Mouse (Mus musculus): ENCODE results near the gene Acoxl. TPM values are rescaled to one million over a fixed set of nuclear protein-coding genes. Genes with fewer than 3 reads are reported as not detected.
"Not testable (repeated sequence)": the region's sequence is repeated elsewhere in the genome, so short reads cannot be mapped to it uniquely, and the experiment has no call there.

Gene Acoxl
- polyA plus RNA-seq, 2 experiments from 2014 or later, result 0.41 TPM; not detected in 1

DNA sequence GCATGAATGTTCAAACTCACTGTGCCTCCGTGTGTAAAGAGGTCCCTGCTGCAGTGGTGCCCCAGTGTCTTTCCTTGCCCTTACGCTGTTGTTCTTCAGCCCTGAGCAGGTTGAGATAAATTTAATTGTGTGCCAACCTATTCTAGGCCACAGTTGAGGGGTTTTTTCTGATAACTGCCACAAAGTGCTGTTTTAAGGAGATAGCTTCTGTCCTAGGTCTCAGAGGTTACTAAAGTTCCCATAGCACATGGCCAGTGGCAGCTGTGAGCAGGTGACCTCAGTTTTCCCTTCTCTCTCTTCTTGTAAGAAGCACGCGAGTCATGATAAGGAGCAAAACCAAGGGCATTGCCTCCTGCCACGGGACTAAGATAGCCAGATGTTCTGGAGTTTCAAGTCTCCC is 245.9 kb downstream of the Acoxl start:
- no peak for ATAC-seq

DNA sequence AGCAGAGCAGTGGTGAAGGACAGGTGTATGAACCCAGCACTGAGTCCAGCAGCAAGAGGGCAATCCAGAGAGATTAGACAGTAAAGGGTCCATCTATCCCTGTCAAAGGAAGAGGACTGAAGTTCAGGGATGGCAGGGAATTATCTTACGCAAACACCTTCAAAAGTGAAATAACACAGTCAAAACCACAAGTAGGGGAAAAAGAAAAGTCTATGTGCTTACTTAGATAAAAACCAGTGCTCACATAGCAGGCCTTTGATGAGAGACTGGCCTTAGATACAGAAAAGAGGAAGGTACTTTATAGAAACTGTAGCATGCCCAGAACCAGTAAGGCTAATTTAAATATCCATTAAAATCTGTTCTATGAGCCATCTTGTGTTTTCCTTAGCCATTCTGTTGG is 246.8 kb downstream of the Acoxl start:
- ATAC-seq, result no peak

DNA sequence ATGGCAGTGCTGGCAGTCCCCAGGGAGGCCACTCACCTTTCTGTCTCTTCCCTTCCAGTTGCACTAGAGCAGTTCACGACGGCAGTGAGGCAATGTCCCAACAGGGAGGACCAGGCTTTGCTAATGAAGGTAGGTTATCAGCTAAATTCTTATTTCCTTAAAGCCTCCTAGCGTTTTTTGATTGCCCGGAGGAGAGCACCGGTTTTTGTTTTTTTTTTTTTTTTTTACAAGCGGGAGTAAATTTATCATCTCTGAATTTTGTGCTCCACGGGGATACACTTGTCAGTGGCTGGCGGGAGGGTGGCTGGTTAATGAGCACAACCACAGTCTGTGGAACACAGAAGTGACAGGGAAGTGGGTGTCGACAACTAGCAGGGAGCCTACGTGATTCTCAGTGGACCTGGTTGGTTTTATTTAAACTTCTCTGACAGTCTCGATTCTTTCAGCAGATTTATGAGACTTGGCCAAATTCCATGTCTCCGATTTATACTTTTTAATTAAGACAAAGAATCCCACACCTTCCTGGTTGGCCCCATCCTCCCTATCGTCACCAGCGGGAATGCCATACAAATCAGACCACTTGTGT is 247.7 kb downstream of the Acoxl start:
- no peak for ATAC-seq

DNA sequence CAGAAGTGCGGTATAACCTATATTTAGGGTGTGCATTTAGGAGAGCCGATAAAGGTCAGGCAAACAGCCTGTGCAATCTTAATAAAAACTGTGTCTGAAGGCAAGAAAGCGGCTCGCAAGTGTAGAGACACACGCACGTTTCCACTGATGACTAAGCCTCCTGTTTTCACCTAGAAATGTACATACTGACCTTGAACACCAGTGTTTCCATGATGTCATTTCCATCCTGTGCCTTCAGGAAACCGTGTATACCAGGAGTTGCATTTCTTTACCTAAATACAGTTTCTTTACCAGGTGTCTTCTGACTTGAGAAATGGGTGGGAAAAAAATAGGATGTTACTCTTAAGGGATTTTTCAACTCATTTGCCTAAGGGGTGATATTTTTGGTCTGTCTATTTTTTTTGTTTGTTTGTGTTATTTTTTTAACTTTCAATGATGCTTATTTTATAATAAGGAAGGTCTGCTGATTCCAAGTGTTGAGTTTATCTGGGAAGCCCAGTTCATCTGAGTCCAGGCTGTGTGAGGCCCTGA is 248.4 kb downstream of the Acoxl start:
- ATAC-seq, result peak; percentile 55

DNA sequence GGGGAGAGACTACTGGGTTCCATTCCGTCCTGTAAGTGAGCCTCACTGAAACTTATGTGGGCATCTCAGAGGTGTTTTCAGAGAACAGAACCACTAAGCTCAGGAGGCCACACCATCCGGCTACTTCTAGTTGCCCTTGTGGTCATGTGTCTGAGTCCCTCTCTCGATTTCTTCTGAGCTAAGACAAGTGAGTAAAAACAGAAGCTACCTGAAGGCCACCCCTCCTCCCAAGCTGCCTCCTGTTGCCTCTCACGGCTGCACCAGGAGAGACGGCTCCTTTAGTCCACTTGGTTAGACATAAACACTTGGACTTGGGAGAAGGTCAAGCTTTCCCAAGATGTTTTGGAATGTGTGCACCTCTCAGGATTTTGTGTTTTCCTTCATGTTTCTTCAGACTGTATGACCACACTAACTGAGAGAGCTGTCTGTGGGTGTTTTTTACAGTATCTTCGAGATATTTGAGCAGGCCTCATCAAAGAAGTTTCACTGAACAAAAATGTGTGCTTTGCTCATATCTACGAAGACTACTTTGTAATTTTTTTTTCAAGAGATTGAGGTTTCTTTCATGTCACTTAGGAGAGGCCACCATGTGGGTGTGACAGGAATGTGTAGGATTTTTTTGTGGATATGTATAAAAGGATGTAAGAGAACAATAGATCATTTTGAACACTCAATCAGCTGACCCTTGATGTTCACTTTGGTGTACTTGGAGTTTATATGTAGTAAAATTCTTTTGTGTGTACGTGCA is 249.3 kb downstream of the Acoxl start:
- ATAC-seq, result no peak

DNA sequence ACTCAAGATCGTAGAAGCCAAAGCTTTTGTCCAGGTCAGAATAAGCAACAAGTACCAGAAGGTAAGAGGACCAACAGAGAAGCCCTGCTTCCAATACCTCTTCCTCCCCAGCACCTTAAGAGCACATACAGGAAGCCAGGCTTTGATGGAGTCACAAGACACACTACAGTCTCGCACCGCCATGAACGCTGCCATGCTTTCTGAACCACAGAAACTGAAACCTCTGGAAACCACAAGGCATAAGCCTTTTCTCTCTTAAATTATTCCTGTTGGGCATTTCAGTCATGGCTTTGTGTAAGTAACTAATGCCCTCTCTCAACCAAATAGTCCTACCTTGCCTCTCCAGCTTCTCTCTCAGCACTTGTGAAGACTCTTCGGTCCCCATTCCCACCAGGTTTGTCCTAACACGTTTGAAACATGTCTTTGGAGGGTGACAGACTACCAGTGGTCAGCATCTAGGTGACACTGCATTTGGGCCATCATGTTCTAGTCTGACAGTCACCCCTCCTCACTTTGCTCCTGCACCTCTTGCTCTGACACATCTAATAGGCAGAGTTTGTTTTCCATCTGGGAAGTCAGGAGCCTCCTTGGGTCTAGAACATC is 251.7 kb downstream of the Acoxl start:
- ATAC-seq, result peak; percentile 21

DNA sequence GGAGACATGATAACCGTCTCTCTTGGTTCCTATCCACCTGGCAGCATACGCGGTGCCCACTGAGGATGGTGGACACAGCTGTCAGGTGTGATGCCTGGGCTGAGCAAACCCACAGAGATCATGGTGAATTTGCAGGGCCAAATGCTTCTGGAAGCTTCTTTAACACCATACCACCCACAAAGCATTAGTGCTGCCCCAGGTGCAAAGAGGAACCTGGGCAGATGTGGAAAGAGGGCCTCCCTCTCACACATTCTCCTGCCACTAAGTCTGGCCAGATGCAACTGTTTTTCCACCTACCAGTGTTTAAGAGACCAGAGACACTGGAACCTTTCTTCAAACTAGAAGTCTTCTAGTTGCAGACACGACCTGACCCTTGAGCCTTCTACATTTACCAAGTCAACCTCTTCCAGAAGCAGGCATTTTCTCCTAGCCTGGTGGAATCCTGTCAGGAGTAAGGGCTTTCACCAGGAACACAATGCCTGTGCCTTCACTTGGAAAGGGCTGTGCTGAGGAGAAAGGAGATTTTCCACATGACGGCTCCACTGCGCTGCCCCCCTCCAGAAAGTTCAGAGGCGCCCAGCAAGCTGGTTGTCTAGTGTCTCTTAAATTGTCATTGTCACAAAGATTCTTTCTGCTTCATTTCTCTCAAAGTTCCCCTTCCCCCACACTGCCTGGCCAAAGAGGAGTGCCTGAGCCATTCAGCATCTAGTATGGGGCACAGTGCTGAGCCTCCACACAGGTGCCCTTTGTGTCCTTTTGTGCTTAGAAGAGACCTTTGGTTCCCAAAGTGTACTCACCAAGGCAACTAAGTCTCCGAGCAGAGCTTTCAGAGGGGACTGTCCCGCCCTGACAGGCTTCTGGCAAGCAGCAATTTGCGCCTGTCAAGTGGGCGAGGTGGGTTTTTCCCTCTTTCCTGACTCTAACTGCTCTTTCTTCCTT is 253.0 kb downstream of the Acoxl start:
- peak; percentile 75 for ATAC-seq

DNA sequence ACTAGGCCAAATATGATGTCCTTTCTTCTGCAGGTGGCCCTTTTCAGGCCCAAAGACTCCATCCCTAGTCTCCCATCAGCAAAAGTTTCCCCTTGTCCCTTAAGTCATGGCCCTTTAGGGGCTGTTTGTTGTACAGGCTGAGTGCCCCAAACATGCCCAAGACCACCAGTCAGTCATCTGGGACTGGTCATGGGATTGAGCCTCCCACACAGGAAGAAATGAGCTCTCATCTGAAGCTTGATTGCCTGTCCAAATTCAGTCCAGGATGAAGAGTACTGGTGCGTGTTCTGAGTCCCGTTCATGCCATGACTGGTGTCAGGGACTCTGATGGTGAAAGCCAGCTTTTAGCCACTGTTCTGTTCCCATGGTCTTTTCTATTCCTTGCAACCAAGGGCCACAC is 253.8 kb downstream of the Acoxl start:
- no peak for ATAC-seq

DNA sequence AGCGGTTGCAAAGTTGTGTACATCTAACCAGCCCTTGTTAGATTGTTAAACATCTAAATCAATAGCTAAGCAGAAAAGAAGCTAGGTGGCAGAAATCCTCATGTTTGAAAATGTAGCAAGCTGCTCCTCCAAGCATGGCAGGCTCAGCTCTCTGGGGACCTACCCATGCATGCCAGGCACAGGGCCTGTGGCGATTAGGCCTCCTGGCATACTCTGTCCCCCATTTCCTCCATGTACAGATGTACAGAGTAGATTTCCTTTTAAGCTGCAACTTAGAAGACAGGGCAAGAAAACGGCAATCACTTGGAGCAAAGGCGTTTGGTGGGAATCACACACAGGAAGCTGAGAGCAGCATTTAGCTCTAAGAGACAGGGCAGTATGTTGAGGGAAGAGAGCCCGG is 255.5 kb downstream of the Acoxl start:
- ATAC-seq, result no peak

DNA sequence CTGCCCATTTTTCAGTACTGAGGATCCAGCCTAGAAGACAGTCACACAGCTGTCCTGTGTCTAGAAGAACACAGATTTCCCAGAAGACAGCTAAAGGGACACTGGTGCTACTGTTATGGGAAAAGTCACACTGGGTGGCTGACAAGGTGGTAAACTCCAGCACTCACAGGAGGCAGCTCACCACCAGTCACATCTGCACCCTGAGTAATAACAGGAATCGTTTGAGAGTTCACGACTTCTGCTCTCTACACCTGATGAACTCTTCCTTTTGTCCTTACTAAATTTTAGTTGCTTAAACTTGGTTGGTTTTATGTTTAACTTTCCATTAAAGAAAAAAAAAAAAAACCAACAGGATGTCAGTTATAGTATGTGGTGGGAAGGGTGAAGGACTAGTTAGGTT is 255.9 kb downstream of the Acoxl start:
- no peak for ATAC-seq

DNA sequence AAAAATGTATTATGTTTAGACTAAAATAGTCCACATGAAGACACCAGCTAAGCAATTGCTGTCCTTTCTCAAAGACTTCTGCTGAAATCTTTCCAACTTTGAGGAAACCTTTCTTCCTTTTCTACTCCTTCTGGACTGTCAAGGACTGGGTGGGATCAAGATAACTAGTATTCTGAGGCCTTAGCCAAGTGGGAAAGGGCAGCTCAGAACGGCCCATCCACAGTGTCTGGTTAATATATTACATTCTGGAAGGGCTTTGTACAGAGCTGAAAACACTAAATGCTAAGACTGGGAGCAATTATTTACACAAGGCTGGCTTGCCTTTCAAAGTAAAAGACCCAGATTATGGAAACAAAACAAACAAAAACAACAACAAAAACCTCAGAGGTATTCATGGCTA is 256.6 kb downstream of the Acoxl start:
- ATAC-seq, result no peak

DNA sequence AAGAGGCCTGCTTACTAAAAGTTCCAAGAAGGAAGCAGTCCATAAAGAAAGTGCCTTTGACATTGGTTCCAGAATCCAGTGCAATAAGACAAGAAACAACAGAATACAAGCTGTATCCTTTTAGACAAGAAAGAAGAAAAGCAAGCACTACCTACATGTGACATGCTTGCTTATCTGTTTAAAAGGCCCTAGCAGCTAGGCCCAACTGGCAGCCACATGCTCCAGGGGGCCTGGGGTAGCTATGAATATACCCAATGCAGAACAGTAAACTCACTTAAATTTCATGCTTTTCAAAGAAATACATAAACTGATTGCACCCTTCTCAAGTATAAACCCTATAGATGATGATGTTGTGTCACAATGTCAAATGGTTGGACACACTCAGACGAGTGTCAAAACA is 257.4 kb downstream of the Acoxl start:
- ATAC-seq, result no peak

DNA sequence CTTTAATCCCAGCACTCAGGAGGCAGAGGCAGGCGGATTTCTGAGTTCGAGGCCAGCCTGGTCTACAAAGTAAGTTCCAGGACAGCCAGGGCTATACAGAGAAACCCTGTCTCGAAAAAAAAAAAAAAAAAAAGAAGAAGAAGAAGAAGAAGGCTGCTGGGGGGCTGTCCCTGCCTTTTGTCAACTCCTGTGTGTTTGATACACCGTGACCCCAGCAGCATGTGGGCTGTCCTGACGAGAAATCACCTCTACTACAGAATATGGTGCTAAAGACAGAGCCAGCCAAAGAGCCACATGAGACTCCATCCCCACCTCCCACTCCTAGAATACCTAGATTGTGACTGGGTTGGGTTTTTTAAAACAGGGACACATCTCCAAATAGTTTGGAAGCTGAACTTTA is 259.4 kb downstream of the Acoxl start:
- not testable (repeated sequence) for ATAC-seq

DNA sequence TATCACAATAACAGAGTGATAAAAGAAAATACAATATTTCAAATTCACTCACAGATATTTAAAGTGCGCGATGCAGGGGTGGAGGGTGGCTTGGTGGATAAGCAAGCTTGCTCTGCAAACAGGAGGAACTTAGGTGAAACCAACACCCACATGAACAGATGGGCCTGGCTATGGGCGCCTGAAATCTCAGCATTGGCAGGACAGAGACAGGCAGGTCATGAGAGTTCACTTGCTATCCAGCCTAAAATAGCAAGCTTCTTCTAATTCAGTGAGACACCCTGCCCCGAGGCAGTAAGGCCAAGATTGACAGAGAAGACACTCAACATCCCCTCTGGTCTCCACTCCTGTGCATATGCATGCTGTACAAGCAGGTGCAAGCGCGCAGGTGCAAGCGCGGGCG is 263.4 kb downstream of the Acoxl start:
- ATAC-seq, result no peak

DNA sequence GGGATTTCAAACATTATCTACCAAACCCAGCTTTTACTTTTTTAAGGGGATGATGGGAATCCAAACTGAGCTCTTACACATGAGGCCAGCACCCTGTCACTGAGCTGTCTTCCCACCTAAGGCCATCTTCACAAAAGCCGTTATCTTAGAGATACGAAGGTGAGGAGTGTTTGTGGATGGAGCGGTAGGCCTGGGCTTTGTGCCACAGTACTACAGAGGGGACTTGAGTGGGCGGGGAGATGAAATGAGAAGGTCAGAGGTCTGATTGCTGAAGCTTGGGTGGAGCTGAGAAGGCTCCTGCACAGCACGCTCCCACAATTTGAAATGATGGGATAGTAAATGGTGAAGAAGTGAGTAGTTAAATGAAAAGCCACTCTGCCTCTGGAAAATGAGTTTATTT is 266.1 kb downstream of the Acoxl start:
- no peak for ATAC-seq

DNA sequence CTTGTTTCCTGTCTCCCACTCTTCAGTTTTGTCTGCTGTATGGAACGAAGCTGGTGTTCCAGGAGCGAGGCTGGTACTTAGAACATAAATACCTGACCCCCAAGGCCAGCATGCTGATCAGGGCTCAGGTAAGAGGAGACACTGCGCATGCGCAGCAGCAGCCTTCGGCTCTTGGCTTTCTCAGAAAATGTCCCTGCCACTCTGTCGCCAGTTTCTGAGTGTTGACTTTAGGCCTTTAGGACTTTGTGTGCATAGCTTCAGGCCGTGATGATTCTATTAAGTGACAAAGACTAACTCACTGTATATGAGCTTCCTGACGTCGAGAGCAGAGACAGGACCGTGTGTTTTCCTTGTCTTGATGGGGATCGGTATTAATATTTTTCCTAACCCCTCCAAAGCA is 267.0 kb downstream of the Acoxl start:
- no peak for ATAC-seq

DNA sequence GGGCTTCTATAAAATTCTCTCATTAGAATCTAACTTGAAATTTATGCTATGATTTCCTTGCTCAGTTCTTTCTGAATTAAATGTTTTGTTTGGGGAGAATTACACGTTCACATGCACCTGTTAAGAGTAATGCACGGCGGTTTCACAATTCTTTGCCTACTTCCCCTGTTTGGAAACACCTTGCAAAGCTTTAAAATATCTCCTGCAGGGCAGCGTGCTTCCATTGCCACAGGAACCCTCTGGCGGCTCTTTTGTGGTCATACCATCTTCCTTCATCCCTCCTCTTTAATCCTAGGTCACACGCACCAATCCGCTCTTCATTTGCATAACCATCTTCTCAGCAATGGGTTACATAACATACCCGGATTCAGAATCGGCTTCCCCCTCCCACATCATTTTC is 272.9 kb downstream of the Acoxl start:
- ATAC-seq, result no peak

DNA sequence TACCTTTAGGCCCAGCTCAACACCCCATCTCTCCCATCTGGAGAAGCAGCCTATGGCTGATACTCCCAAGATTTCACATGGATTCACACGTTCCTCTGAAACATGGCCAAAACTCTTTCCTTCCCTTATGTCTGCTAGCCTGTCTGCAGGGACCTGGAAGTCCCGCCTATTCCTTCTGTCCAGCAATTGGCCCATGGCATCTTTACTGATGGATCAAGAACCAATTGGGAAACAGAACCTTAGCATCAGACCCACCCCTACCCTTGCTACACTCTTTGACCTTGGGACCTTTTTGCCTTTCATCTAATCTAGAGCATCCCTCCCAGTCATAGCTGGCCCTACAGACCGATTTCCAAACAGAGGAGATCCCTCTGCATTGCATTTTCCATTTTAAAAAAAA is 275.9 kb downstream of the Acoxl start:
- no peak for ATAC-seq

DNA sequence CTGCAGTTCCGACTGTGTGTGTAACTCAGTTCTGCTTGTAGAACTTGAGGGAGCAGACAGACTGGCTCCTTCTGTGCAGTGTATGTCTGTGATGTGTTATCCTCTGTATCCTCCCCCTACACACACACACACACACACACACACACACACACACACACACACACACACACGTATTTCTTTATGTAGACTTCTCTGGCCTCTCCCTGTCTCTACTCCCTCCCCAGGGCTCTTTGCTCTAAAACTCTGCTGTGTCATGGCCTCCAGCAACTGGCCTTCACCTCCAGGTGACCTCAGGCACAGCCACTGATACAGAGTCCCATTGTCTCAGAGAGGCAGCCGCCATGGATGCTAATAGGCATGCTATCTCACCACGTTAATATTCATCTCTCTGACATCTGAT is 276.9 kb downstream of the Acoxl start:
- ATAC-seq, result no peak

DNA sequence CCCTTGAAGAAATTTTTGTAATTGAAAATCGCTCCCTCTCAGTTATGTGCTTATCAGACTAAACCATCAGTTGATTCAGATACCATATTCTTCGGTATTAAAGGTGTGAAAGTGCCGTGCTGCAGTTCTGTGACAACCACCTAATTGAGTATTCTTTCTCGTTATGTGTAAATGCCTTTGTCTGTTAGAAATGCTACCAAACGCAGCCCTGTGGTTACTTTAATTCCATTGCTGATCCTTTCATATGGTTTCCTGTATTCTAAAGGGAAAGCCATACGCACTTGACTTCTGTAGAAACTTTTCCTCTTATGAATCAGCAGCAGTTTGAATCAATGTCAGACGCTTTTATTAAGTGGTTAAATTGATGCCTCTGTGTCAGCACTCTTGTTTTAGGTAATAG is 278.9 kb downstream of the Acoxl start:
- ATAC-seq, result peak; percentile 65

DNA sequence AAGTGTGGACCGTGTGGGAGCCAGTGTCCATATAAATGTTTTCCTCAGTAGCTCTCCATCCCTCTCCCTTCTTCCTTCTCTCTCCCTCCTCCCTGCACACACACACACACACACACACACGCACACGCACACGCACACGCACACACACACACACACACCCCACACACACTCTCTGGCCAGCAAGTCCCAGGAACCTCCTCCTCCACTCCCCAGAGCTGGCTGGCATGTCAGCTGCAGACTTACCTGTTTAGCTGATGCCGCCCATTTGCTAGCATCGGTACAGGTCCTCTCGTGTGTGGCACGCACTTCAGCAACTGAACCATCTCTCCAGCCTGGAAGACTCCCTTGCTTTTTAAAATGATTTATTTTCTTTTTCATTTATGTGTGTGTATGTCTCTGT is 280.3 kb downstream of the Acoxl start:
- no peak for ATAC-seq

DNA sequence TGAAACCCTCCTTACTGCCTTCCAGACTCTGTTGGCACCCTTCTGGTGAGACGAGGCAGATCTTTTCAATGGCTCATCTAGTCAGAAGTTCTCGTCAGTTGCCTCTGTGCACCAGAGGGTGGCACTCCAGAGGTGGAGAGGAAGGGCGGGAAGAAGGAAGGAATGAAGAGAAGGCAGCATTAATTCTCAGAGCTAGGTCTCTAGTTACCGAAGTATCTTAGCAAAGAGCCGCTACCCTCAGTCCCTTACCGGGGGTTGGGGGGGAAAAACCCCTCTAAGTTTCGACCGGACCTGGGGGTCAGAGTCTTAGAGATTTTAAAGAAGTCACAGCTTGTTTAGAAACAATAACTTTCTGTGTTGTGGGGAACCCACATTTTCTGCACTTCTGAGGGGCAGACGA is 283.8 kb downstream of the Acoxl start:
- peak; percentile 20 for ATAC-seq
